Mouse (Mus musculus) G1E (cell line): ENCODE results near the gene Kcnk3. TPM values are rescaled to one million over a fixed set of nuclear protein-coding genes. Genes with fewer than 3 reads are reported as not detected.

Experiments used
- ATAC-seq: 2 replicates; pipeline ENCODE4 v1.8.0; 2016; ENCODE audit warnings: mild to moderate bottlenecking; ENCODE audit not compliant: insufficient number of reproducible peaks, poor library complexity, low FRiP score, severe bottlenecking; ENCODE audit errors: extremely low read depth
- DNase-seq: peaks from one replicate; pipeline ENCODE4 v3.0.0; 2012; ENCODE audit warnings: low spot score
- H3K27me3 ChIP-seq: 2 replicates; pipeline ENCODE4 v1.6.1; 2012; ENCODE audit warnings: mild to moderate bottlenecking, low read length, inconsistent platforms; ENCODE audit not compliant: insufficient read depth
- H3K36me3 ChIP-seq: replicated peaks from 2 replicates; pipeline ENCODE3; 2012; ENCODE audit warnings: mild to moderate bottlenecking, inconsistent platforms
- H3K4me1 ChIP-seq: 2 replicates; pipeline ENCODE4 v1.6.1; 2012; ENCODE audit warnings: low read depth, low read length, inconsistent platforms, mixed read lengths; ENCODE audit not compliant: insufficient read depth
- H3K4me3 ChIP-seq: 2 replicates; pipeline ENCODE4 v1.5.1; 2012; ENCODE audit warnings: low read depth, mild to moderate bottlenecking, inconsistent platforms, low read length, moderate library complexity, mixed read lengths
- H3K9me3 ChIP-seq: replicated peaks from 2 replicates; pipeline ENCODE4 v1.6.1; 2012; ENCODE audit warnings: inconsistent platforms
- CTCF ChIP-seq: IDR thresholded peaks from 2 replicates; pipeline ENCODE4 v1.5.1; 2012; ENCODE audit warnings: low read depth, low read length, inconsistent platforms, mixed read lengths
- GATA1 ChIP-seq: IDR thresholded peaks from 2 replicates; pipeline ENCODE4 v1.6.1; 2012; ENCODE audit warnings: borderline replicate concordance, low read length, inconsistent platforms, mixed read lengths
- GATA2 ChIP-seq: IDR thresholded peaks from 2 replicates; pipeline ENCODE4 v1.6.1; 2012; ENCODE audit warnings: low read depth, low read length, inconsistent platforms, borderline replicate concordance
- POLR2AphosphoS5 ChIP-seq: IDR thresholded peaks from 2 replicates; pipeline ENCODE4 v1.6.1; 2012; ENCODE audit warnings: low read depth, low read length, inconsistent platforms; ENCODE audit not compliant: insufficient replicate concordance
- TAL1 ChIP-seq: conservative IDR thresholded peaks from 2 replicates; pipeline ENCODE4 v1.6.1; 2012; ENCODE audit warnings: low read depth, low read length, inconsistent platforms, mixed read lengths
- polyA plus RNA-seq: library from polyadenylated mRNA; stranded (reverse); fragments of >175 nt; gene quantifications from 2 replicates; pipeline ENCODE4 v1.2.3, GENCODE M21; 2012
- total RNA-seq, 2 experiments: library from RNA; stranded (forward) in 1 of 2; stranded (reverse) in 1 of 2; fragments of 200-1000 nt in 1 of 2; fragments of >200 nt in 1 of 2; fragmentation: Nextera tagmentation in 1 of 2; gene quantifications; 2 replicates each; pipeline ENCODE4 v1.2.3; 2014 to 2017

Kcnk3 gene
- total and polyA plus RNA-seq, 3 experiments: 0.16 TPM; not detected in 2

DNA sequence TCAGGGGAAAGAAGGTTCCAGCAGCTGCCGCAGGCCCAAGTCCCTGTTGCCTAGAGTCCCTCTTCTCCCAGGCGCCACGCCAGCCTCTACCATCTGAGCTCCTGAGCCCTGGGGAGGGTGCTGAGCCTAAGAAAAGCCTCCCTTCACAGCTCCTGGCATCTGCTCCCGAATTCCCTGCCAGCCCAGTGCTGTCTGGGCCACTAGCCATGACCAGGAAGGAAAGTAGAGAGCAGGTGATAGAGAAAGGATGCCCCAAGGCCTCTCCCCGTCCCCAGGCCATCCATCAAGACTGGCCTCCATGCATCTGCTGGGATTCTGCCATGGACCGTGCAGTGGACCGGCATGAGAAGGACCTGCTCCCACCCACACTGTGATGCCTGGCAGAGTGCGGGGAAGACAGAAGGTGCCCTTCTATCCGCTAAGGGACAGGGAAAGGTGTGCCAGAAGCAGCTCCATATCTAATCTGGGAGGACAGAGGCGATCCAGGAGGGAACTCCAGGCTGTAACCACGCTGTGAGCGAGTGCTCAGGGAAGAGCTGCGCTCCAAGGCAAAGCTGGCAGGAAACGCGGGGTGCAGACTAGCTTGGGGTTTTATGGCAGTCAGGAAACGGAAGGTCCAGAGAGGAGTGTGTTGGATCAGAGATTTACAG is 18.6 kb downstream of the Kcnk3 start:
- Histone ChIP-seq H3K4me3 (no peak overlapping the region), H3K36me3 (no peaks in the 10 kb centered on the region), H3K9me3 (no peaks in the 10 kb centered on the region), H3K27me3 (peaks cover 16% of the 10 kb centered on the region), H3K4me1 (no peaks in the 10 kb centered on the region)
- ATAC-seq (no peak), DNase-seq (no peak)
- TF ChIP-seq GATA1: no peak

DNA sequence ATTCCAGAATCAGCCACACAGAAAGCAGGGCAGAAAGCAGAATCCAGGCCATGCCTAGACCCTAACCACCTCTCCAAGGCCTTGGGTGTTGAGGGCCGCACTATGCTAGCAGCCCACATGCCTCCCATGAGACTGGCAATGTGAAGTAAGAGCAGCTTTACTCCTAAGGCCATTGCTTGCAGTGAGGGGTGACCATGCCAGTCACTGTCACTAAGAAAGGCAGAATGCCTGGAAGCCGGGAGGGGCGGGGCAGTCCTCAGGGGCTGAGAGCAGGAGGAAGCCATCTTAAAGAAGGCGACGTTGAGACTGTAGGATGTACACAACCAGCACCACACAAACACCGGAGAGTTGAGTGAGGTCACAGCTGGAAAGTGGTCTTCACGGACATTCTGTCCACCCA is 21.1 kb downstream of the Kcnk3 start:
- Histone ChIP-seq H3K4me3 (no peak overlapping the region), H3K4me1 (no peaks in the 10 kb centered on the region), H3K27me3 (peaks cover 12% of the 10 kb centered on the region; the same call in 1 of the 2 replicates), H3K36me3 (no peaks in the 10 kb centered on the region), H3K9me3 (no peaks in the 10 kb centered on the region)
- no peak for DNase-seq
- TF ChIP-seq GATA1 (no peak), GATA2 (no peak), CTCF (no peak), TAL1 (no peak), POLR2AphosphoS5 (no peak)
- ATAC-seq: no peak

GRCm38 (mm10) chr5:30609918-30610645 is 22.1 kb downstream of the Kcnk3 start:
- no peak for TF ChIP-seq POLR2AphosphoS5
- peaks cover 22% of the 10 kb centered on the region for H3K27me3 ChIP-seq
- no peaks in the 10 kb centered on the region for H3K36me3 ChIP-seq
- H3K4me1 ChIP-seq: no peaks in the 10 kb centered on the region
- DNase-seq: no peak
- ATAC-seq: no peak
- no peaks in the 10 kb centered on the region for H3K9me3 ChIP-seq
- no peak overlapping the region for H3K4me3 ChIP-seq

GRCm38 (mm10) chr5:30611091-30611490 is 23.1 kb downstream of the Kcnk3 start:
- Histone ChIP-seq H3K4me3 (no peak overlapping the region), H3K36me3 (no peaks in the 10 kb centered on the region), H3K27me3 (peaks cover 24% of the 10 kb centered on the region), H3K9me3 (no peaks in the 10 kb centered on the region), H3K4me1 (no peaks in the 10 kb centered on the region)
- DNase-seq (no peak), ATAC-seq (no peak)
- TF ChIP-seq GATA1: no peak
- TF ChIP-seq POLR2AphosphoS5: no peak
- no peak for TF ChIP-seq TAL1
- TF ChIP-seq CTCF: no peak
- TF ChIP-seq GATA2: no peak

DNA sequence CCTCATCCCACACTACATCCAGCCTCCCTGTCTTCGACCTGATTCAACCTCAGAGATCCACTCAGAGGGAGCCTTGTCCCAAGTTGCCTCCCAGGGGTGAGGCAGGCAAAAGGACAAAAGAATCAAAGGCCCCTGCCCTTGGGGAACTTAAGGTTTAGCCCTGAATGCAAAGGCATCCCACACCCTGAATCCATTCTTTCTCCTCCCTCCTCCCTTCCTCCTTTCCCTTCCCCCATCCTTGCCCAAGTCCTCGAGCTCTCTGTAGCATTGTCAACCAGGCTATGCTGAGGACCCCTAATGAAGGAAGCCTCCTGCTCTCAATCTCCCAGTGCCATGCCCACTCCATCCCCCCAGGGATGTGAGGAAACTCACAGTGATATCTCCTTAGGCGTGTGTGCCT is 23.7 kb downstream of the Kcnk3 start:
- DNase-seq: no peak
- no peak for TF ChIP-seq TAL1
- TF ChIP-seq POLR2AphosphoS5: no peak
- no peak for TF ChIP-seq GATA1
- no peak for TF ChIP-seq CTCF
- TF ChIP-seq GATA2: no peak
- no peaks in the 10 kb centered on the region for H3K4me1 ChIP-seq

DNA sequence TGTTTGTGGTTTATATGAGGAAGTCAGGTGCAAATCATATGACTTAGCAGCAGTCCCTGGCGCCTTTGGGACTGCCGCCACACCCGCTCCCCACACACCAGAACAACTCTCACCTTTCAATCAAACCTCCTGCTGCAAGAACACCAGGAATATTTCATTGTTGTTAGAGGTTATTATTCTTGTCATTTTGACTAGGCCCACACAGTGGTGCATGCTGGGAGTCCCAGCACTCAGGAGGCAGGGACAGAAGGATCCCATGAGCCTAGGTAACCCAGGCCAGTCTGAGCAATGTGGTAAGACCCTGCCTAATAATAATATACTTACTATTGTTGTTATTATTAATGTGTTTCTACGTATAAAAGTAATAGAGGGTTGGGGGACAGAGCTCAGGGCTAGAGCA is 24.6 kb downstream of the Kcnk3 start:
- Histone ChIP-seq H3K27me3 (peaks cover 19% of the 10 kb centered on the region), H3K4me1 (no peaks in the 10 kb centered on the region), H3K36me3 (no peaks in the 10 kb centered on the region), H3K9me3 (no peaks in the 10 kb centered on the region), H3K4me3 (no peak overlapping the region)
- no peak for ATAC-seq
- DNase-seq: no peak
- no peak for TF ChIP-seq CTCF
- TF ChIP-seq GATA2: no peak
- TF ChIP-seq GATA1: no peak
- no peak for TF ChIP-seq TAL1
- TF ChIP-seq POLR2AphosphoS5: no peak

More for the DNA sequence above, 23.7 kb downstream of the Kcnk3 start:
- peaks cover 21% of the 10 kb centered on the region for H3K27me3 ChIP-seq
- H3K4me3 ChIP-seq: no peak overlapping the region
- no peaks in the 10 kb centered on the region for H3K36me3 ChIP-seq
- no peak for ATAC-seq
- H3K9me3 ChIP-seq: no peaks in the 10 kb centered on the region
